Mouse (Mus musculus): ENCODE data around the gene Tlr6. TPM values are rescaled to one million over a fixed set of nuclear protein-coding genes. Genes with fewer than 3 reads are reported as not detected.

The Tlr6 gene
- polyA plus RNA-seq, 1 experiment from 2014 or later: 0.32 TPM

DNA sequence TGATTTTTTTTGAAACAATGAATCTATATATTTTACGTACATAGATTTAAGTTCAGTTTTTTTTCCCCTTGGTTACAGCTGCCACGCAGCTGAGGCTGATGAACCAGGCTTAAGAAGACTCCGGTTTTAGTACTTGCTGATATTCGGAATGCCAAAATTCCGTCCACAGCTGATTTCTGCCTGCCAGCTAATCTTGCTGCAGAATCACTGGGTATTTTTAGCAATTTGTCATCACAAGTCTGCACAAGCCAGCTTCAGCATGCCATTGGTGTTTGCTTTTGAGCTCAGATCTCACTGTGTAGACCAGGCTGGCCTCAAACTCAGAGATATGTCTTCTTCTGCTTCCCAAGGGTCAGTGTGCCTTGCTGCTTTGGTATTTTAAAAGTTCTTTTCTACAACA lies 8.4 kb downstream of the Tlr6 start:
- H3K9ac ChIP-seq (ENCODE audit: low read depth, low read length): no peak overlapping the region
- TF ChIP-seq CTCF (IDR thresholded peaks at IDR 0.05; ENCODE audit: low read depth): no peak
- DNase-seq (ENCODE audit: low spot score): no peak
- no peaks in the 10 kb centered on the region for H3K4me1 ChIP-seq (replicated peaks; ENCODE audit: insufficient read depth, low read length)
- H3K27me3 ChIP-seq (ENCODE audit: insufficient read depth, low read length): no peaks in the 10 kb centered on the region
- H3K27ac ChIP-seq: no peak overlapping the region
- H3K36me3 ChIP-seq (ENCODE audit: insufficient read depth, low read length): no peaks in the 10 kb centered on the region
- H3K4me2 ChIP-seq (ENCODE audit: low read length): no peak overlapping the region
- WGBS: 85% methylated on average over 5 of the region's 5 CpGs
- H3K4me3 ChIP-seq (replicated peaks; ENCODE audit: low read depth, low read length): no peak overlapping the region
- no peaks in the 10 kb centered on the region for H3K9me3 ChIP-seq (replicated peaks; ENCODE audit: low read length)
- no peak for ATAC-seq (replicated peaks; ENCODE audit: low FRiP score, low read depth)

GRCm38 (mm10) chr5:64932775-64933174 lies 27.1 kb downstream of the Tlr6 start:
- TF ChIP-seq CTCF (IDR thresholded peaks at IDR 0.05; ENCODE audit: low read depth): no peak
- WGBS: 88% methylated on average over 15 of the region's 15 CpGs
- DNase-seq (ENCODE audit: low spot score) (no peak), ATAC-seq (replicated peaks; ENCODE audit: low FRiP score, low read depth) (no peak)
- H3K27me3 ChIP-seq (ENCODE audit: insufficient read depth, low read length): no peaks in the 10 kb centered on the region
- H3K9me3 ChIP-seq (replicated peaks; ENCODE audit: low read length): no peaks in the 10 kb centered on the region
- no peaks in the 10 kb centered on the region for H3K36me3 ChIP-seq (ENCODE audit: insufficient read depth, low read length)
- H3K27ac ChIP-seq: no peak overlapping the region
- no peak overlapping the region for H3K9ac ChIP-seq (ENCODE audit: low read depth, low read length)
- H3K4me1 ChIP-seq (replicated peaks; ENCODE audit: insufficient read depth, low read length): no peaks in the 10 kb centered on the region
- no peak overlapping the region for H3K4me3 ChIP-seq (replicated peaks; ENCODE audit: low read depth, low read length)
- H3K4me2 ChIP-seq (ENCODE audit: low read length): no peak overlapping the region

DNA sequence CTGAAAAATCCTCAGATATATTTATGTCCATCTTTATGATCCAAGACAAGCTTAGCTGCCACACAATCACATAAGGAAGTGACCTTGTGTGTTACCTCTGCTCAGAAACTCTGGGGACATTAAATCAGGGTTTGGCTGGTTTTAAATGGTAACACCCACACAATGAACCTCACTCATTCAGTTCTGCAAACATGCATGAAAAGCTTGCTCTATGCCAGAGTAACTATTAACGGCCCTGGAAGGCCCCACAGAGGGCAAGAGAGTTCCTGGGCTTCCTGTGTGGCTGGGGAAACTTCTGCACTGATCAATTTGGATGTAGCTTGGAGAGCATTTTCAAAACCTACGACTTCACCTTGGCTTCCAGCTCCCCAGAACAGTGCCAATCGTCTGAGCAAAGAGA lies 27.7 kb downstream of the Tlr6 start:
- Histone ChIP-seq H3K27ac (no peak overlapping the region), H3K9ac (ENCODE audit: low read depth, low read length) (no peak overlapping the region), H3K4me2 (ENCODE audit: low read length) (no peak overlapping the region), H3K27me3 (ENCODE audit: insufficient read depth, low read length) (no peaks in the 10 kb centered on the region), H3K4me1 (replicated peaks; ENCODE audit: insufficient read depth, low read length) (no peaks in the 10 kb centered on the region), H3K4me3 (replicated peaks; ENCODE audit: low read depth, low read length) (no peak overlapping the region), H3K36me3 (ENCODE audit: insufficient read depth, low read length) (no peaks in the 10 kb centered on the region), H3K9me3 (replicated peaks; ENCODE audit: low read length) (no peaks in the 10 kb centered on the region)
- TF ChIP-seq CTCF (IDR thresholded peaks at IDR 0.05; ENCODE audit: low read depth): no peak
- ATAC-seq (replicated peaks; ENCODE audit: low FRiP score, low read depth) (no peak), DNase-seq (ENCODE audit: low spot score) (no peak)
- WGBS: 39% methylated on average over 3 of the region's 3 CpGs

GRCm38 (mm10) chr5:64922891-64923381 lies 37.0 kb downstream of the Tlr6 start:
- Histone ChIP-seq H3K27me3 (ENCODE audit: insufficient read depth, low read length) (no peaks in the 10 kb centered on the region), H3K4me3 (replicated peaks; ENCODE audit: low read depth, low read length) (no peak overlapping the region), H3K4me2 (ENCODE audit: low read length) (no peak overlapping the region), H3K27ac (no peak overlapping the region), H3K9ac (ENCODE audit: low read depth, low read length) (no peak overlapping the region), H3K4me1 (replicated peaks; ENCODE audit: insufficient read depth, low read length) (no peaks in the 10 kb centered on the region), H3K9me3 (replicated peaks; ENCODE audit: low read length) (no peaks in the 10 kb centered on the region), H3K36me3 (ENCODE audit: insufficient read depth, low read length) (no peaks in the 10 kb centered on the region)
- no peak for ATAC-seq (replicated peaks; ENCODE audit: low FRiP score, low read depth)
- DNase-seq (ENCODE audit: low spot score): no peak
- WGBS: 94% methylated on average over 5 of the region's 5 CpGs
- no peak for TF ChIP-seq CTCF (IDR thresholded peaks at IDR 0.05; ENCODE audit: low read depth)

DNA sequence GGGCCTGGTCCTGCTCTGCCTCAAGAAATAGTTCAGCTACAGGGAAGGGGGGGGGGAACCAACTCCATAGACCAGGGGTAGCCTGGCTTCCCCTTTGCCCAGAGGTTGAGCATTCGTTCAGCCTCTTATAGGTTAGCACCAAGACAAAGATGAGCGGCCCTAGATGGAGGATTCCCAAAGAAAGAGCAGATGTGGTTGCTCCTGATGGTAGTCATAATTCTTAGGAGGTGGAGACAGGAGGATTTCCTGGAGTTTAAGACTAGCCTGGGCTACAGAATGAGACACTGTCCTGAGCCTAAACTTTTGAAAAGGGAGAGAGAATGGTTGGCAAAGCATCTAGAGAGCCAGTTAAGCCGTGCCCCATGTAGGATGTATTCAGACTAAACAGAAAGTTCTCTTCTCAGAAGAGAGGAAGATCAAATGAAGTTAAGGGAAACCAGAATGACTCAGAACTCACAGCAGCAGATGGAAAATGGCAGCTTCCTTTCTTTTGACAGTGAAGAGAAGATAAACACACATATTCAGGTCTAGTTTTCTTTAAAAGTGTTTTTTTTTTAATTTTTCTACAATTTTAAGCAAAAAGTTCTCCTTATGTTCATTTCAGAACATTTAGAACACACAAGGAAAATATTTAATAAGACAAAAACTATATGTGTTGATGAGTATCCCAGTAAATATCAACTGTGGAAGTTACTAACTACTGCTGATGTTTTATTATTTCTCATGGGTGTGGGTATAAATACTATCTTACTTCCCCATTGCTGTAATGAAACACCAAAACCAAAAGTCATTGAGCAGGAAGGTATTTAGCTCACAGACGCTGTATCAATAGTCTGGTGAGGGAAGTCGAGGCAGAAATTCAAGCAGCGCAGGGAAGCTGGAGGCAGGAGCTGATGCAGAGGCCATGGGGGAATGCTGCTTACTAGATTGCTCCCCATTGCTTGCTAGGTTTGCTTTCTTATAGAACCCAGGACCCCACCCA lies 41.0 kb downstream of the Tlr6 start:
- DNase-seq (ENCODE audit: low spot score): no peak
- H3K4me3 ChIP-seq (replicated peaks; ENCODE audit: low read depth, low read length): no peak overlapping the region
- no peak for TF ChIP-seq CTCF (IDR thresholded peaks at IDR 0.05; ENCODE audit: low read depth)
- H3K9ac ChIP-seq (ENCODE audit: low read depth, low read length): no peak overlapping the region
- no peaks in the 10 kb centered on the region for H3K36me3 ChIP-seq (ENCODE audit: insufficient read depth, low read length)
- H3K4me2 ChIP-seq (ENCODE audit: low read length): no peak overlapping the region
- H3K27me3 ChIP-seq (ENCODE audit: insufficient read depth, low read length): no peaks in the 10 kb centered on the region
- no peak for ATAC-seq (replicated peaks; ENCODE audit: low FRiP score, low read depth)
- no peak overlapping the region for H3K27ac ChIP-seq
- WGBS: 91% methylated on average over 6 of the region's 6 CpGs
- H3K9me3 ChIP-seq (replicated peaks; ENCODE audit: low read length): no peaks in the 10 kb centered on the region
- no peaks in the 10 kb centered on the region for H3K4me1 ChIP-seq (replicated peaks; ENCODE audit: insufficient read depth, low read length)

- no peak overlapping the region for H3K4me3 ChIP-seq (replicated peaks; ENCODE audit: low read depth, low read length)
Observed at GRCm38 (mm10) chr5:64917721-64918120, 42.2 kb downstream of the Tlr6 start.

More at GRCm38 (mm10) chr5:64917721-64918120, 42.2 kb downstream of the Tlr6 start:
- Histone ChIP-seq H3K27ac (no peak overlapping the region), H3K9ac (ENCODE audit: low read depth, low read length) (no peak overlapping the region), H3K36me3 (ENCODE audit: insufficient read depth, low read length) (no peaks in the 10 kb centered on the region), H3K4me2 (ENCODE audit: low read length) (no peak overlapping the region), H3K9me3 (replicated peaks; ENCODE audit: low read length) (no peaks in the 10 kb centered on the region), H3K4me1 (replicated peaks; ENCODE audit: insufficient read depth, low read length) (no peaks in the 10 kb centered on the region), H3K27me3 (ENCODE audit: insufficient read depth, low read length) (no peaks in the 10 kb centered on the region)
- WGBS: 68% methylated on average over 11 of the region's 11 CpGs
- TF ChIP-seq CTCF (IDR thresholded peaks at IDR 0.05; ENCODE audit: low read depth): no peak
- no peak for ATAC-seq (replicated peaks; ENCODE audit: low FRiP score, low read depth)
- DNase-seq (ENCODE audit: low spot score): peak; percentile 53
